Mouse (Mus musculus) cerebellum, adult 11-12 months (tissue): ENCODE data around the gene Srbd1.
A peak's percentile ranks its signal among the peaks of the same experiment; 100 is the strongest.

Source experiments
- DNase-seq: peaks from one replicate; pipeline ENCODE4 v3.0.0; 2022

The Srbd1 gene

GRCm38 (mm10) chr17:86145079-86145951 is at the start of gene Srbd1:
Gene Srbd1 (minus strand): TSS chr17:86145175.
- peak; percentile 89 for DNase-seq

- no peak for DNase-seq
These were observed 49.0 kb upstream of the Srbd1 start for GRCm38 (mm10) chr17:86193979-86194378.

- DNase-seq = no peak
These were observed 42.8 kb upstream of the Srbd1 start for GRCm38 (mm10) chr17:86187777-86188176.

GRCm38 (mm10) chr17:86185584-86185983 is 40.6 kb upstream of the Srbd1 start:
- DNase-seq = no peak

- DNase-seq = no peak
These were observed 39.7 kb upstream of the Srbd1 start for GRCm38 (mm10) chr17:86184552-86185209.

GRCm38 (mm10) chr17:86183788-86184187 is 38.8 kb upstream of the Srbd1 start:
- peak; percentile 49 for DNase-seq

GRCm38 (mm10) chr17:86176722-86177121 is 31.7 kb upstream of the Srbd1 start:
- no peak for DNase-seq

- DNase-seq = no peak
These were observed 30.5 kb upstream of the Srbd1 start for GRCm38 (mm10) chr17:86175516-86175915.

- no peak for DNase-seq
These were observed 25.4 kb upstream of the Srbd1 start for GRCm38 (mm10) chr17:86170164-86170958.

GRCm38 (mm10) chr17:86169092-86169491 is 24.1 kb upstream of the Srbd1 start:
- peak; percentile 43 for DNase-seq

GRCm38 (mm10) chr17:86168231-86168981 is 23.4 kb upstream of the Srbd1 start:
- DNase-seq = peak; percentile 75

- peak; percentile 80 for DNase-seq
These were observed 22.6 kb upstream of the Srbd1 start, which contains the start of gene Prkce for GRCm38 (mm10) chr17:86167320-86168230. Gene Prkce (plus strand): TSS chr17:86167785.

- peak; percentile 83 for DNase-seq
These were observed 21.8 kb upstream of the Srbd1 start for GRCm38 (mm10) chr17:86166567-86167319.

- DNase-seq = no peak
These were observed 21.1 kb upstream of the Srbd1 start for GRCm38 (mm10) chr17:86166051-86166566.

GRCm38 (mm10) chr17:86164416-86164815 is 19.4 kb upstream of the Srbd1 start:
- no peak for DNase-seq

GRCm38 (mm10) chr17:86162672-86163071 is 17.7 kb upstream of the Srbd1 start:
- peak; percentile 49 for DNase-seq

GRCm38 (mm10) chr17:86156999-86157398 is 12.0 kb upstream of the Srbd1 start:
- DNase-seq = no peak

GRCm38 (mm10) chr17:86150867-86151348 is 5.9 kb upstream of the Srbd1 start:
- DNase-seq = no peak

- peak; percentile 32 for DNase-seq
These were observed 4.8 kb upstream of the Srbd1 start for GRCm38 (mm10) chr17:86149726-86150125.

- peak; percentile 54 for DNase-seq
These were observed 367 bp downstream of the Srbd1 start for GRCm38 (mm10) chr17:86144537-86145078.
